Comparison of ENCODE assay signal across 10 mouse cellular contexts in the genomic region with DNA sequence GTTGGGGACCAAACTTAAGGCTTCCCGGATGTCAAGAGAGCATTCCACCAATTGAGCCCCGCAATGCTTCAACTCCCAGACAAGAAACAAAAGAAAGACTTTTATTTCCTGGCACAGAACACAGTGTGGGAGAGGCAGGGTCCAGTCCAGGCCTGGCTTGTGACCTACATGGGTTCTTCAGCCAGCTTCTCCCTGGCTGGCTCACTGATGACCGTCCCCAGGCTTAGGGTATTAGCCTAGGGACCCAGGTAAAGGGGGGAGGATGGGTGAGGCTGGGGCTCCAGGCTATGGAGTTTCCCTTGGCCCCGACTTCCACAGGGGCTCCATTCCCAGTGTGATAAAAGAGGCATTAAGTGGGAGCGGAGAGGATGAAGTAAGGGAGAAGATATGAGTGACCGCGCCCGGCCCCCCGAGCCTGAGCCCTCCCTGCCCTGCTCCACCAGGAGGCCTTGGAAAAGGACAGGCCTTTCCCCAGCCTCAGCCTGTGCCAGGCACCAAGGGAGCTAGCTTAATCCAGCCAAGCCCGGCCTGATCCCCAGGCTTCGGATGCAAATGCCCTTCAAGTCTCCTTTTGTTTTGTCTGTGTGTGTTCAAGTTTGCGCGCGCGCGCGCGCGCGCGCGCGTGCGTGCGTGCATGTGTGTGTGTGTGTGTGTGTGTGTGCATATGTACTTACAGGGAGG. TPM values are rescaled to one million over a fixed set of nuclear protein-coding genes. Genes with fewer than 3 reads are reported as not detected.
DNase-seq lines count a peak whose midpoint lies in the region; ATAC-seq and TF ChIP-seq lines count a peak whose summit lies in the region.
"Had no signal": no experiment of that assay in that cellular context is flagged by ENCODE, and none has a peak within 500 bp of the region (broad histone marks: within the 10 kb centered on the region; RNA-seq: fewer than 3 reads in every experiment).

No protein-coding gene starts in this region.

- H3K4me3 ChIP-seq in forebrain, embryonic 14.5 days (ENCODE audit: low read depth, low read length) = 0 out of 2 replicates have a peak overlapping the region, but pooled peaks have one; percentile 0
- no peak overlapping the region for H3K4me3 ChIP-seq in hindbrain, embryonic 11.5 days (ENCODE audit: low read depth, low read length)
- H3K4me3 ChIP-seq in stomach, postnatal 0 days (ENCODE audit: low read depth, low read length) = no peak overlapping the region
- H3K4me3 ChIP-seq in intestine, embryonic 15.5 days (replicated peaks) = no peak overlapping the region

- no peaks in the 10 kb centered on the region for H3K4me1 ChIP-seq in forebrain, embryonic 14.5 days (ENCODE audit: control insufficient read depth, insufficient read depth, low read length)
- H3K4me1 ChIP-seq in hindbrain, embryonic 11.5 days (replicated peaks; ENCODE audit: control insufficient read depth, insufficient read depth, low read length) = no peaks in the 10 kb centered on the region
- H3K4me1 ChIP-seq in stomach, postnatal 0 days (replicated peaks; ENCODE audit: control insufficient read depth, insufficient read depth) = no peaks in the 10 kb centered on the region; the same call in 1 of the 2 replicates
- H3K4me1 ChIP-seq in intestine, embryonic 15.5 days (replicated peaks) = peaks cover 14% of the 10 kb centered on the region; the same call in 1 of the 2 replicates

- no peak for TF ChIP-seq CTCF in stomach, postnatal 0 days (IDR thresholded peaks at IDR 0.05; ENCODE audit: low read depth)

- no peaks in the 10 kb centered on the region for H3K9me3 ChIP-seq in forebrain, embryonic 14.5 days (replicated peaks; ENCODE audit: control insufficient read depth, low read length)
- H3K9me3 ChIP-seq in hindbrain, embryonic 11.5 days (ENCODE audit: control insufficient read depth, low read length) = no peaks in the 10 kb centered on the region
- H3K9me3 ChIP-seq in stomach, postnatal 0 days (ENCODE audit: control insufficient read depth, low read length) = no peaks in the 10 kb centered on the region
- no peaks in the 10 kb centered on the region for H3K9me3 ChIP-seq in intestine, embryonic 15.5 days

- peak overlapping the region; percentile 3; the same call in 1 of the 2 replicates for H3K9ac ChIP-seq in forebrain, embryonic 14.5 days (ENCODE audit: low read length)
- 0 out of 2 replicates have a peak overlapping the region, but pooled peaks have one; percentile 7 for H3K9ac ChIP-seq in hindbrain, embryonic 11.5 days (ENCODE audit: low read depth, low read length)
- no peak overlapping the region for H3K9ac ChIP-seq in stomach, postnatal 0 days (ENCODE audit: low read length)
- no peak overlapping the region for H3K9ac ChIP-seq in intestine, embryonic 15.5 days
- H3K9ac ChIP-seq: lung, embryonic 14.5 days had no signal

- H3K36me3 ChIP-seq in forebrain, embryonic 14.5 days (ENCODE audit: control insufficient read depth, insufficient read depth, low read length) = no peaks in the 10 kb centered on the region
- no peaks in the 10 kb centered on the region for H3K36me3 ChIP-seq in hindbrain, embryonic 11.5 days (ENCODE audit: control insufficient read depth, insufficient read depth, low read length)
- no peaks in the 10 kb centered on the region for H3K36me3 ChIP-seq in stomach, postnatal 0 days (ENCODE audit: control insufficient read depth, insufficient read depth, low read length)
- no peaks in the 10 kb centered on the region for H3K36me3 ChIP-seq in intestine, embryonic 15.5 days

- TF ChIP-seq EP300 in stomach, postnatal 0 days (optimal IDR thresholded peaks at IDR 0.05) = no peak

- ATAC-seq in forebrain, embryonic 14.5 days = no peak
- no peak for ATAC-seq in hindbrain, embryonic 11.5 days (ENCODE audit: low FRiP score)
- peak; percentile 39; the same call in 1 of the 2 replicates for ATAC-seq in stomach, postnatal 0 days (ENCODE audit: low FRiP score, low TSS enrichment)
- no peak; the same call in 1 of the 2 replicates for ATAC-seq in intestine, embryonic 15.5 days

- WGBS in forebrain, embryonic 14.5 days = 29% methylated on average over 25 of the region's 25 CpGs
- WGBS in hindbrain, embryonic 11.5 days = 46% methylated on average over 25 of the region's 25 CpGs
- 54% methylated on average over 25 of the region's 25 CpGs for WGBS in stomach, postnatal 0 days
- WGBS in intestine, embryonic 15.5 days = 56% methylated on average over 25 of the region's 25 CpGs

- H3K27ac ChIP-seq in forebrain, embryonic 14.5 days (ENCODE audit: low read depth, low read length) = no peak overlapping the region
- H3K27ac ChIP-seq in hindbrain, embryonic 11.5 days (ENCODE audit: low read depth, low read length) = no peak overlapping the region
- H3K27ac ChIP-seq in stomach, postnatal 0 days (replicated peaks) = peak overlapping the region; percentile 61; the same call in 1 of the 2 replicates
- no peak overlapping the region for H3K27ac ChIP-seq in intestine, embryonic 15.5 days

- peak; percentile 58 for DNase-seq in ovary, adult 18-20 months (ENCODE audit: low spot score)
- no peak for DNase-seq in ovary, postnatal 10 days (ENCODE audit: low spot score)
- peak; percentile 66 for DNase-seq in forebrain, embryonic 14.5 days (ENCODE audit: low spot score)
- peak; percentile 27 for DNase-seq in hindbrain, embryonic 11.5 days (ENCODE audit: low spot score)
- DNase-seq in stomach, postnatal 0 days (ENCODE audit: low spot score) = peak; percentile 34
- DNase-seq in cerebellum, postnatal 36 days = no peak
- no peak for DNase-seq in c-Kit-positive CD71-positive TER-119-positive erythroid progenitor cells, embryonic 14.5 days (ENCODE audit: low spot score)
- DNase-seq: adrenal gland, adult 8-10 months; lung, embryonic 14.5 days had no signal

- no peaks in the 10 kb centered on the region for H3K27me3 ChIP-seq in forebrain, embryonic 14.5 days (replicated peaks; ENCODE audit: control insufficient read depth, insufficient read depth, low read length)
- no peaks in the 10 kb centered on the region for H3K27me3 ChIP-seq in hindbrain, embryonic 11.5 days (ENCODE audit: control insufficient read depth, insufficient read depth, low read length)
- no peaks in the 10 kb centered on the region for H3K27me3 ChIP-seq in stomach, postnatal 0 days (ENCODE audit: control insufficient read depth, insufficient read depth, low read length)
- no peaks in the 10 kb centered on the region for H3K27me3 ChIP-seq in intestine, embryonic 15.5 days (replicated peaks)

- H3K4me2 ChIP-seq in forebrain, embryonic 14.5 days (ENCODE audit: low read length) = peak overlapping the region; percentile 16; the same call in 1 of the 2 replicates
- no peak overlapping the region for H3K4me2 ChIP-seq in hindbrain, embryonic 11.5 days (replicated peaks; ENCODE audit: low read depth, low read length)
- no peak overlapping the region for H3K4me2 ChIP-seq in stomach, postnatal 0 days (replicated peaks; ENCODE audit: low read depth)
- H3K4me2 ChIP-seq in intestine, embryonic 15.5 days (replicated peaks) = no peak overlapping the region
- H3K4me2 ChIP-seq: lung, embryonic 14.5 days had no signal

RNA-seq across cellular contexts. Expression of gene Eln, which starts 38.7 kb away (rescaled TPM):
- polyA plus RNA-seq in forebrain, embryonic 14.5 days (2014; fragmentation: Nextera tagmentation; extraction: Ambion mirVana) = 4.1 and 6.0 TPM in 2 replicates
- 1.7 and 1.8 TPM in 2 replicates for polyA plus RNA-seq in hindbrain, embryonic 11.5 days (2014; fragmentation: Nextera tagmentation; extraction: Ambion mirVana)
- polyA plus RNA-seq in stomach, postnatal 0 days (2015; fragmentation: Nextera tagmentation; extraction: Ambion mirVana) = 254 and 340 TPM in 2 replicates
- 86.7 and 89.8 TPM in 2 replicates for polyA plus RNA-seq in intestine, embryonic 15.5 days (2015; fragmentation: Nextera tagmentation; extraction: Ambion mirVana)

Comparison
In these comparisons a context has a peak if more than half of its experiments do, and no peak if none do; other contexts are left out.
1. DNase-seq: peak in ovary, adult 18-20 months (single experiment), forebrain, embryonic 14.5 days (single experiment), hindbrain, embryonic 11.5 days (single experiment) and stomach, postnatal 0 days (single experiment); none in ovary, postnatal 10 days (single experiment), cerebellum, postnatal 36 days (0 of 2) and c-Kit-positive CD71-positive TER-119-positive erythroid progenitor cells, embryonic 14.5 days (single experiment).
2. H3K9ac ChIP-seq: peak in forebrain, embryonic 14.5 days (single experiment) and hindbrain, embryonic 11.5 days (single experiment); none in stomach, postnatal 0 days (single experiment) and intestine, embryonic 15.5 days (single experiment).
3. RNA of gene Eln, which starts 38.7 kb away (polyA plus RNA-seq): 254 to 340 TPM in stomach, postnatal 0 days and 86.7 to 89.8 TPM in intestine, embryonic 15.5 days; 4.1 to 6.0 TPM in forebrain, embryonic 14.5 days and 1.7 to 1.8 TPM in hindbrain, embryonic 11.5 days; every median in the first group is over 10 times any median in the second.